Mouse (Mus musculus): ENCODE measurements at regions not wholly inside any gene's neighbourhood (a gene's known extent, or its start where the extent isn't known, plus 50 kb on each side); places are given as distances from the start of the nearest gene placed in this dataset.

DNA sequence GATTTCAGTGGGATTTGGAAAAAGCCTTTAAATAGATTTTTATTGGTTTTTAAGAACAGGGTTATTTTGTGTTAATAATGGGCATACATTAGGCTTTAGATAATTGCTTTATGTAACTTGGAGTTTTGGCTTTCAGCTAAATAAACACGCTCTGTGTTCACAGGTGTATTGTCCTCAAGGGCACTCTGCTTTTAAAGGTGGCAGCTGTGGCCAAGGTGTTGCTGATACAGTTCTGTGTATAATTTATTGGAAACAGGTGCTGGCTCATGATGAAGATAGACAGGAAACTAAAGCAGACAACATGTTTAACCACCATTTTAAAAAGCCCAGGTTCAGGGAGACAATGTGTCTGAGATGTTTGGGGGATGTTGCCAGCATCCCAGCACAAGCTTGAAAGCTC is 242.3 kb upstream of the Lrtm1 start:
- no peak for DNase-seq (ENCODE audit: low spot score)

DNA sequence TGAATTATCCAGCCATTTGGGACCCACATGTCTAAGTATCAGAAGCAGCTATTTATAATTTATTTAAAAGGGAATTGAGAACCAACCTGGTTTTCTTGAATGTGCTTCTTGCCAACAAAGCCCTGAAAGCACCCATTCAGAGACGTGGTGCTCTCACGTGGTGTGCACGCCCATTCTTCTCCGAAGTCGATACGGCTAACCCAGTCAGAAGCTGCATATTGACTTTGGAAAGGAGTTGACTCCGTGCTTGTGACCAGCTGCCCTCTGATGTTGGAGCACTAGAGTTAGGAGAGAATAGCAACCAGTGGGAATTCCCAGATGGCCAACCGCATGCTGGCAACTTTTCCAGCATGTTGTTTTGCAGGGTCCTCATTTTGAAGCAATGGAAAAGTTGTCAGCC is 240.2 kb upstream of the Lrtm1 start:
- no peak for DNase-seq (ENCODE audit: low spot score)

DNA sequence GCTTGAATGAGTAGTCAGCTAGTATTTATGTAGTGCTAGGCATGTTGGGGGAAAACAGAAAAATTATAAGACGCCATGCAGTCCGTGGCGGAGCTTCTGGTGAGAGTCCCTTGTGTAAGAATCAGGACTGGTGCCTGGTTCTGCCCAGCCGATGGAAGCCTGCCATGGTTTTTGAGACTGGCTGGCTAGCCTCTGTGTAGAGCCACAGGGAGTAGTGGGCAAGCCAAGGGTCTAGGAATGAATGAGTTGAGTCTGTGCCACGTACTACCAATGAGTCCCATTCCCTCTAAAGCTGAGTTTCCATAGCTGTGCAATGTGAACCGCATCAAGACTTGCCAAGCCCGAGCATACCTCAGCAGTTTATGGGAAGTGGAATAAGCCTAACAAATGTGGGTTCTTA is 236.3 kb upstream of the Lrtm1 start:
- DNase-seq (ENCODE audit: low spot score) = no peak

DNA sequence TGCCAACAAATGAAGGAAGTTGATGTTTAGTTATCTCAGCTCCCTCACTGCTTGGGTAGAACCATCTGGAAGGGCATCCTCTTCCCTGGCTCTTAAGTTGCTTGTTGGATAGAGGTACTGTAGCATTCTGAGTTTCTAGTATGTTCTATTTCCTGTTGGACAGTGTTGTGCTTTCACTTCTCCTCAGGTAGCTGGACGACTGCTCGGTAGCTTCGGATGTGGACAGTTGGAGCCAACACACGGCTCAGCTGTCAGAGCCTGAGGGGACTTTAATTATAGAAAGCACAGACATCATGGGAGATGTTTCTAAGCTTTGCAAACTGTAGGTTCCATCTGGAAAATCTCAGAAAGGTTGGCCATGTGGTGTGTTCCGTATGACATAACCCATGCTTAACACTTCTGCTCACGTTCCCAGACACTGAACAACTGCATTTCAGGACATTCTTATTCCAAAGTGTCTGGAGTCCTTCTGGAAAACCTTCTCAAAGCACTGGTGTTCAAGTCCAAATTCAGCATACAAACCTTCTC is 233.8 kb upstream of the Lrtm1 start:
- DNase-seq (ENCODE audit: low spot score) = no peak

DNA sequence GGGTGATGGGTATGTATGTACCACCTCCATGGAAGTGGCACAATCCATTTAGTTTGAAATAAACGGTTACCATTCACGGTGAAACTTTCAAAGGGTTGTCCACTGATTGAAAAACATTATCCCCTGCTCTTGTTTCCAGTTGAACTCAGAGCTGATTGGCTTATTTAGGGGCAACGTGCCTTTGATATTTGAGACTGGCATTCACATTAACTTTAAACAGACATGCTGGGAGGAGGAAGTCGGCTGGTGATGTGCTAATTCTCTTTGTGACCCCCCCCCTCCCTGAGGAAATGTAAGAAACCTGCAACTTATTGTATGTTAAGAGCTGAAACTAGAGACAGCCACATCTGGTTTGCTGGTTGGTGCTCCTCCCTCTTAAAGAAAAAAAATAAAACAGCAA is 219.7 kb upstream of the Lrtm1 start:
- DNase-seq (ENCODE audit: low spot score) = no peak

DNA sequence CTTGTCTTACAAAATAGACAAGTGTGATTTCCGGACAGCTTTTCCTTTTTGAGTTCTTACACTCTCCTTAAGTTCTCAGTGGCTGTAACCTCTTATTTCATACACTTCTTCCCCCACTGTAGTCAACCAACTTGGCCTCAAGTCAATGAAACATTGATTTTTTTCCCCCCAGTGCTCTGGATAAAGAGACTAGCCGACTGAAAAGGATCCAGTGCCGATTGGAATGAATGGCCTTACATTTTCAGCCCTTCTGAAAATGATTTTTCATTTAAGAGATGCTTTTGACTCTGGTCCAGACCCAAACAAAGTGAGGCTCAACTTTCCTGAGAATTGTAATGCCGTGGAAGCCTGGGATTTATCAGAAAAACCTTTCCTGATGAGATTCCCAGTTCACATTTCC is 216.3 kb upstream of the Lrtm1 start:
- no peak for DNase-seq (ENCODE audit: low spot score)

DNA sequence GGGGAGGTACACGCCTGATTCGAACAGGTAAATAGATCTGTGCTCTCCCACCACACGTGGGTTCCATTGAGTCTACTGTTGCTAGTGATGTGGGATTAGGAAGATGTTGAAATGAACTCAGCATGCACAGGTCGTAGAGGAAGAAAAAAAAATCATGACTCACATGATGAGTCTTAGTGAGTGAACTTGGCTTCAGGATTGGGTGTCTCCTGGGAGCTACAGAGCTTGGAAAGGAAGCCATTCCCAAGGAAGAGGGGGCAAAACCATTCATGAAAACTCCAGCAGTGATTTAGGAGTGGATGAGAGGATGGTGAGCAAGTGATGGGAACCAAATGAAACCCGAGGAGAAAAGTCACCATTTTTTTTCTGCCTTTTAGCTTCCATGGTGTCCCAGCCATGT is 215.9 kb upstream of the Lrtm1 start:
- no peak for DNase-seq (ENCODE audit: low spot score)

DNA sequence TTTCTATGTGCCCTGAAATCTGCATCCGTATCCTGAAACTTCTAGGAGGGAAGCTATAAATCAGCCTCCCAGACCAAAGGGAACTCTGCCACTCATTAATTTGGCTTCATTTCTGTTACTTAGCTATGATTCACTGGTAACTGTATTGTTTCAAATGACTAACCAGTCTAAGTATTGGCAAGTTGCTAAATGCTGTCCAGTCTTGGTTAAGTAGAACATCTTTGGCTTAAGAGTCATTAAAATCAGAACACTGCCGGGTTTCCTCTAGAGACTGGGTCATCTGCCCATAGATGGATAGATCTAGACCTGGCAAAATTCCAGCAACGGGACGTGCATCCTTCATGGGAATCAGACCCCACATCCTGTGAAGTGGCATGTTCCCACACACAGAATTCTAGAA is 209.9 kb upstream of the Lrtm1 start:
- no peak for DNase-seq (ENCODE audit: low spot score)

DNA sequence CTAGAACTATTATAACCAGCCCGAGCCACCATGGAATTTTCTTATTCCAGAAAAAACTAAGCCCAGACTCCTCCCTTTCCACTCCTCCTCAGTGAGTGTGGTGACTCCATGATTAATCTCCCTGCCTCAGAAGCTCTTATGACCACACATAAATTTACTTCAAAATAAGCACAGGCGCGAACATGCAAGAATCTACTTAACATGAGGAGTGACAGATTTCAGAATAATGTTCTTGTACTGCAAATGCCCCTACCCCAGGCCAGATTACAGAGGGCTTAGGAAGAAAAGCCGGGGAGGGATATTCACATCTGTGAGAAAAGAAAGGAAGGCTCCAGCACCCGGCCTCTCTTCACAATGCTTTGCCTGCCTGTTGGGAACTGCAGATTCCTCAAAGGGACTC is 208.7 kb upstream of the Lrtm1 start:
- DNase-seq (ENCODE audit: low spot score) = no peak

DNA sequence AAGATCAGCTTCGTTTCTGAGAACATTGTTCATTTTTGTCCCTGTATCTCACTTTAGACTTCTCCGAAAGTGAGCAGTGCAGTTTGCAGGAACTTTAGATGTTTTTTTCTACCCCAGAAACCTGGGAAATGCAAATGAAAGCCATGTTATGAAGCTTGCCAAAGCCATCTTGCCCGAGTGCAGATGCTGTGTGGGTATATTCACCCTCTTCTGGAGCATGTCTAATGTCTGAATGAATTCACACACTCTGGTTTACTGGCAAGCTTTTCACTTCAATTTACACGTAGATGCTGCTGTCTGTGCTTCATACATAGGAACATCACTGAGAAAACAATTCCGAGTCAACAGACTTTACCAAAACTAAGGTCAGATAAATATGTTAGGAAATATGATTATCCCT is 197.0 kb upstream of the Lrtm1 start:
- no peak for DNase-seq (ENCODE audit: low spot score)

DNA sequence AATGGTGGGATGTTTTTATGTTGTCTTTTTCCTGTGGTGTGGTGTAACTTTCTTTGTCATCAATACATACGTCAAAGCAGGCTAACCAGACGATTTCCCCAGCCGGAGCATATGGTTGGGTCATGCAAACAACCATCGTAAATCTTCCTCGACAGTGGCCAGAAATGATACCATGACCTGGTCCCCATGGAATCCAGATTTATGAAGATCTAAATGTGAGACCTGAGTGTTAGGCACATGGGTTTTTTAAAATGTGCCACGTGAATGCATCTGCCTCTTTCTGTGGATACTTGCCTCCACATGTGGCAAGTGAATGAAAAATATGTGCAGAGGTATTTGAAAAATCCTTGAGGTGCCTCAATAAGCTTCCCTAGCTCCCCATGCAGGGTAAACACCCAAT is 190.8 kb upstream of the Lrtm1 start:
- DNase-seq (ENCODE audit: low spot score) = no peak

DNA sequence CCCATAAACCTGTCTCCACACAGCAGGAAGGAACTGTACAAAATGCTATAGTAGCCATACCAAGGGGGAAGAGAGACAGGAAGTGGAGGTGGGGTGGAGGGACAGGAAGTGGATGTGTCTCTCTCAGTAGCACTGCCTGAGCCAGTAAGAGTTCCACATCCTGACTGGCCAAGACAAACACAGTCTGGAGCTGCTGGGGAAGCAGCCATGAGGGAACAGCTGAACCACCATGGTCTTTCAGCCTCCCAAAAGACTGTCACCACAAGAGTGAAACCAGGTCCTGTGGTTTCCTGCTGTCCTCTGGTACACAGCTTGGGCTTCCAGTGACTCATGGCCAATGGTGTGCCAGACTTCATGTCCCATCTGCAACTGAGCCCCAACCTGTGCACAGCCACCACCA is 180.9 kb upstream of the Lrtm1 start:
- no peak for DNase-seq (ENCODE audit: low spot score)

DNA sequence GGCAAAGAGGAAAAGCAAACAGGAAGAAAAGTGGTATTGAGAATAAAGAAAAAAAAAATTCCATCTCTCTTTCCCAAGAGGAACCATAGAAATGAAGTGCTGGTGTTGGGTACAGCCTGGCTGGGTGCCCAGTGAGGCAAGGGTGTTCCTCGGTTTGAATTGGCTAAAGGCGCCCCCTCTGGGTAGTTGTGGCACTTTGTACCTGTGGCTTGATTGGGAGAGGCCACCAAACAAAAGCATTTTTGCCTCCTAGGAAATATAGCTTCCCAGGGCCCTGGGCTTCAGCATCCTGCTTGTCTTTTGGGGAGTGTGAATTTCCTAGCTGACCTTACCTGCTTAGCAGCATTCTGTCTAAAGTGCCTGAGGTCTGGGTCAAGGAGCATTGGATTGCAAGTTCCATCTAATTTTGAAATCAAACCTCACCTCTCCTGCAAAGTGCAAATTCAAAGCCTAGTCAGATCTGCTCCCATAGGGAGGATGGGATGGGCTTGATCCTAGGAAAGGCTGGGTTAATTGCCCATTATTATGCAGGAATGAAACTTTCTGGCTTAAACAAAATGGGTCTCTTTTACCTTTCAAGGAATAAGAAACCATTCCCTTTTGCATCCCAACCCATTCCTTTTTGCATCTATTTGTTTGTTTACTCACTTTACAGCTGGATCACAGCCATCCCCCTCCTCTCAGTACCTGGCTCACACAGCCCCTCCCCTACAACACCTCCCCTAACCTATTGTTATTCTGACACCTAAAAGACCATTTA is 169.0 kb upstream of the Lrtm1 start:
- no peak for DNase-seq (ENCODE audit: low spot score)

Data from urinary bladder, postnatal 10 days (tissue).